Mouse (Mus musculus): ENCODE results near the gene Vps54.

DNA sequence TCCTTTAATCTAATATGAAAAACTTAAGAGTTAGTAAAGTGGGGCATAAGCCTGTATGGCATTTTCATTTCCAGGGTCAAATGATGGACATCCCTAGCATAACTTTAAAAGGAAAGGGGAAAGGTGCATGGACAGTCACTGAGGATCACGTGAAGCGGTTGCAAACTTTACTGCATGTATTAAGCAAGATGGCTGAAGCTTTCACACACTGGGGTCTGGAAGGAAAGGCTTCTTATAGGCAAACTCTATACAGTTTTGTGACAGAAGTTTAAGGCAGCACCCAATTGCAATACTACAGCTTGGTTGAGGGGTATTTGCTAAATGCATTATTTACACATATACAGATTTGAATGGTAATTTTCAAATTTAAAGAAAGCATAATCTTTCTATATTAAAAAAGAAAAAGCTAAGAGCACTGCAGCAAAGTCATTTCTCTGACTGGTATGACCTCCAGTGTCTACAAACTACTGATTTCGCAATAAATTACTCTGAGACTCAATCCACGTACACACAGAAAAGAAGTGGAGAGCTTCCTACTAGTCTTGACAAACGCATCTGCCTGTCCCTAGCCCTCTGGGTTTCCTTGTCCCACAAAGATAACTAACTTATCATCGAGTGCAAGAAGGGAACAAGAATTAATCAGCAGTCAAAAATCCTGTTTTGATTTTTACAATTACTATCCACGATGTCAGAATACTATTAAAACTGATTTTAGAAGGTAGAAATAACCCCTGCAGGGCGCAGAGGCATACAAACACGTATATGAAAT is 130.4 kb downstream of the Vps54 start:
- TF ChIP-seq EP300 (IDR thresholded peaks at IDR 0.05; ENCODE audit: insufficient read depth, low read depth, low read length) (no peak), CTCF (IDR thresholded peaks at IDR 0.05; ENCODE audit: low read depth, low read length) (no peak), POLR2A (IDR thresholded peaks at IDR 0.05; ENCODE audit: insufficient read depth, low read length) (no peak)
